Mouse (Mus musculus) lung, postnatal 36 days (tissue): ENCODE measurements at regions not wholly inside any gene's neighbourhood (a gene's known extent, or its start where the extent isn't known, plus 50 kb on each side); places are given as distances from the start of the nearest gene placed in this dataset.

Experiments used
- DNase-seq: peaks from one replicate; pipeline ENCODE4 v3.0.0; 2022; ENCODE audit warnings: mixed read lengths

GRCm38 (mm10) chr11:19356151-19356550 is 337.4 kb upstream of the Meis1 start:
- DNase-seq = no peak

GRCm38 (mm10) chr11:19369152-19369551 is 350.4 kb upstream of the Meis1 start:
- no peak for DNase-seq

DNA sequence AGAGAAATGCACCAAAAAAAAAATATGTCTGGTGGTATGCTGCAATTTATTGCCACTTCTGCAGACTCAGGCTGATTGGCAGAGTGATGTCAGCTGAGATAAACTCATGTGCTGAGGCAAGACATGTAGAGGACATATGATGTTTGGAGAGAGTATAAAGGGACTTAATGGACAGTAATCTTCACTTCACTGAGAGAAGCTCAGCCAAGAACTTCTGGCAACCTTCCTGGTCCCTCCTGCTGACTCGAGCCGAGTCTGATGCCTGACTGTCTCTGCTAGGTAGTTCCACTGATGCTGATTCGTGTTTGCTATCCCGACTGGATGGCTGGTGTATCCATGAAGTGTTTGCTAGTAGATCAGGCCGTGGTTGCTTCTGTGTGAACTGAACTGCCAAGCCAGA is 354.7 kb upstream of the Meis1 start:
- no peak for DNase-seq

GRCm38 (mm10) chr11:19380935-19381334 is 362.1 kb upstream of the Meis1 start:
- DNase-seq = no peak

DNA sequence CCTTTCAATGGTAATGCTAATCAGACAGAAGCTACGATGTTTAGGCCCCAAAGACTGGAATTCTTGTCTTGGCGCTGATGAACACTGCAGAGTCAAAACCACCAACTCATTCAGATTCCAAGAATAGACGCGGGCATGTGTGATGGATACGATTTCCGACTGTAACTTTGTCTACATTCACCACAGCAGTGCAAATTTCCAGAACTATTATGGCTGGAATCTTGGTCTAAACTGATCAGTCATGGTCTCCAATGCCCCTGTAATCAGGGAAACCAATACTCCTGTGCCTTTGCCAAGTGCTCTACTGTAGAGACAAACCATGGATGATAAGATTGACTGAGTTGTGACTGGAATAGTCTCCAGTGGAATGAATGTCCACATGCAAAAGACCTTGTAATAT is 370.4 kb upstream of the Meis1 start:
- DNase-seq = no peak

DNA sequence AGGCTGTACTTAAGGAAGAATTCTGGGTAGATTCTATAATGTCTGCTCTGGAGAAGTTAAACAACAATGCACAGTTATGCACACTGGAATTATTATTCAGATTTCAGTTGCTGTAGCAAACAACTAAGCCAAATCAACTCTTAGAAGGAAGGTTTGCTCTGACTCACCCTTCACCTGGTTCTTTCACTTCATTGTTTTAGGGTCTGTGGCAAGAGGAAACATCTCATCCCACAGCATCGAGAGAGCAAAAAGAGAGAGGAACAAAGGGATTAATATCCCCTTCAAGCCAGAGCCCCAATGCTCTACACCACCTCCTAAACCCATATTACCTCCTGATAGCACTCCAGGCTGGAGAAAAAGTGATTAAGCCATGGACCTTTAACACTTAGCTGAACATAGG is 373.4 kb upstream of the Meis1 start:
- no peak for DNase-seq

GRCm38 (mm10) chr11:19394372-19394771 is 375.6 kb upstream of the Meis1 start:
- no peak for DNase-seq

DNA sequence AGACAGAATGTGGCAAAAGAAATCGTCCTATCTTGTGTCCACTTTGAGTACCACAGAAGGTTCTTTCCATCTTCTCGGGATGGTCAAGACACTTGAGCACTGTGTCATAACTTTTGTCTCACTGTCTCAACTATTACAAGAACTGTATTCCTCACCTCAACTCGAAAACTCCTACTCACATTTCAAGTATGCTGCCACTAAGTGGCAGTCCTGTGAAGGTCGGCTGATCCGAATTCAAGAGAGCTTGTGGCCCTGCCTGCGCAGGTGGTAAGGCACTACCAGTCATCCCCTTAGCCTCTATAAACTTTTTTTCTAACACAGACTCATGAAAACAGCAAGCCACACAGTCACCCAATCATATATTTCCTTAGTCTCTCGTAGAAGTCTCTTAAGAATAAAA is 381.6 kb upstream of the Meis1 start:
- DNase-seq = no peak

- no peak for DNase-seq
Measured at GRCm38 (mm10) chr11:19420143-19420542, 401.4 kb upstream of the Meis1 start.

GRCm38 (mm10) chr11:19423268-19423667 is 404.5 kb upstream of the Meis1 start:
- DNase-seq = peak; percentile 2

DNA sequence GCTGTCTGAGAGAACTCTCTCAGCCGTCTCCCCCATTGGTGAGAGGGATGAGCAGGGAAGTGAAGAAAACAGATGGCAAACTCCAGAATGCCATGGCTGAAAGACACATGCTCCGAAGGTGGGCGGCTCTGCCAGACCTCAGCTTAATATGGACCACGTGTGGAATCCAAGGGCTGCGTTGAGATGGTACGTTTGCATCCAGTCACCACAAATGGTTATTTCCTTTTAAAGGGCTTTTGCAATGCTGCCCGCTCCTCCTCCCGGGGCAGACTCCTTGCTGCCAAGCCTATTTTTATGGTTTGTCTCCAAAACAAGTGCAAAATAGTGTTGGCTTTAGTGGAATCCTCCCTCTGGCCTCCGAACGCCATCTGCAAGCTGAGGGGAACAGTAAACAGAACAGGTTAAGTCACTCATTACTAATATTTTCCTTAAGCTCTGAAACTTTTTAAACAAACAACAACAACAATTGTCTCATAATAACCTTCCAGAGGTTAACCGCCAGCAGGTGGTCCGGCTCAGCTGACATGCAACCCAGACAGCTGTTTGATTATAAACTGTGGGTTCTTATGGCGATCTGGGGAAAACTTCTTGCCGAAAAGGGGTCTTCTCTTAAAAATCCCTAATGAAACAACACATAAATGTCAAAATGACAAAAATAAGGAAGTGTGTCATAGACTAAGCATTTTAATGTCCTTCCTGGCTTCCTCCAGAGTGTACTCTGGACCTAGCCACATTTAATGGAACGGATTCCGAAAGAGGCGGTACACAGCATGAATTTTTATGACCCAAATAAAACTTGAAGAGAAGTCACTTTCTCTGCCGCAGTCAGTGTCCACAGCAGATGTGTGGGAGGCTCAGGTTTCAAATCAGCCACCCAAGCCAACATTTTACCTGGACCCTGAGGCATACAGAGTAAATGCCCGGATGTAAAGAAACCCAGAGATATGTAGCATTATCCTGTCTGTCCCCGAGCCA is 405.3 kb upstream of the Meis1 start:
- peak; percentile 44 for DNase-seq

GRCm38 (mm10) chr11:19427559-19427958 is 408.8 kb upstream of the Meis1 start:
- DNase-seq = no peak

DNA sequence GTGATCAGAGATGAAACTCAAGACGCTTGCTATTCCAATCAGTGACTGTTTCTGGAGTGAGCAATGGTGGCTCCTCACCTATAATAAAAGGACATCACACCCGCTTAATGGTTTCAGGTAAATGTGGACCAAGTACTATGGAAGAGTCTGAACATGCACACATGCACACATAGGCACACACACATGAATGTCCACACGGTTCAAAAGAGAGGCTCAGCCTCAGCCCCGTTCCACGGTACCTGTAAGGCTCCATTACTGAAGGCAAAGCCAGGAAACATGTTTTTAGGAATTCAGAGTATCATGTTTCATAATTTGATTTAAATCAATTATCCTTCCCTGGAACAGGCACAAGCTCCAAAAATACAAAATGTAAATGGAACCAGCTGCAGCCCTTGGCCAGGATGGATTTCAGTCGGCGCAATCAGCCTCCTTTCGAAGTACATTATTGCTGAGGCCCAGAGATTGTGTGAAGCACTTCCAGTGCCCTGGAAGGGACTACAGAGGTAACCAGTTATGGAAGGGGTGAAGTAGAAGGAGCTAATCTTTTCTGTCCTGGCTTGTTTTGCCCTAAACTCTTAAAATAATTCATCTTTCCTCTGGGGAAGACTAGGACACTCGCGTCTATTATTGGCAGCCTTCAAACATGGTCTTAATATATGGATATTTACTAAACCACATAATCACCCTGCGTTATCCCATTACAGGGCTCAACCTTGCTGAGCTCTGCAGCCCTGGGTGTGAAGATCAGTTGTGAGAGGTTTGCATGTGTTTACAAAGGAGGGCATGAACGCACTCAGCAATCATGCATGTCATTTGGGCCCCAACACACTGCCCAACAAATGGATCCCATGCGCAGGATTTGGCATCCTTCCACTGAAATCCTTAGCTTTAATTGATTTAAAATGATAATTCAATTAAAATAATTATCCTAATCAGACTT is 415.2 kb upstream of the Meis1 start:
- no peak for DNase-seq

GRCm38 (mm10) chr11:19438385-19438784 is 419.6 kb upstream of the Meis1 start:
- no peak for DNase-seq

- DNase-seq = no peak
Measured at GRCm38 (mm10) chr11:19441936-19442335, 423.2 kb upstream of the Meis1 start.

DNA sequence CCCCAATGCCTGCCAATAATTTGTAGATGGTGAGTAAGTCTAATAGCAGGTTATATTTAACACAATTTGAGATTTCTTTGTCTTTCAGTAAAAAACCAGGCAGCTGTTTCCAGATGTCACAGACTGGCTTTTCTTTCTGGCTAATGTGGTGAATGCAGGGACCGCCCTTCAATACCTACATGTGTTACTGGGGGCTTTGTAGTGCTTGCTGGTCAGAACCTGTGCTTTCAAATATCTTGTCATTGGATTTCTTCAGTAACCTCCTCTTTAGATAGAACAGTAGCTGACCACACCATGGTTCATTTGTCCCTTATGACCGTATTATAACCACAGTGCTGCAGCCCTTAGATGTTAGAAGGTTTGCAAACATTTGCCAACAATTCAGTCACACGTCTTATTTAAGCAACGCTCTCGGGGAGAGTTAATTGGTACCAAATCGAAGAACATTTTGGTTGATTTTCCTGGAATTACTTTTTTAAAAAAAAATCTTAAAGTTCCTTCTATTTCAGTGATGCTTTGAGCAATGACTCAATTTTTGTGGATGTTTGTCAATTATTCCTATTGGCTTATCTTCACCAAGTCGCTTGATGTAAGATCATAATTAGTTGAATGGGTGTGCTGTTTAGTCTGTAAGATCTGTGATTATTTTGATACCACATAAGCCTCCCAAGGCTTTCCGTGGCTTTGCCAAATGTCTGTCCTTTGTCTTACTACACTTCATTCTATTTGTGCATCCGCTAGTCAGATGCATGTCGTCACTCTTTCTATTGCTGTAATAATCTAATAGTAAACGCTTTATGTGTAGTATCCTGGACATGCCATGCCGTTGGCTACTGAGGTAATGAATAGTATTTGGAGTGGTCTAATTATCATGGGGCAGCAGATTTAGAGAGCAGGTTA is 436.9 kb upstream of the Meis1 start:
- DNase-seq = peak; percentile 37

- no peak for DNase-seq
Measured at GRCm38 (mm10) chr11:19456577-19456976, 437.8 kb upstream of the Meis1 start.

GRCm38 (mm10) chr11:19463730-19464358 is 445.1 kb upstream of the Meis1 start:
- DNase-seq = no peak

- DNase-seq = no peak
Measured at GRCm38 (mm10) chr11:19468373-19468772, 449.6 kb upstream of the Meis1 start.

DNA sequence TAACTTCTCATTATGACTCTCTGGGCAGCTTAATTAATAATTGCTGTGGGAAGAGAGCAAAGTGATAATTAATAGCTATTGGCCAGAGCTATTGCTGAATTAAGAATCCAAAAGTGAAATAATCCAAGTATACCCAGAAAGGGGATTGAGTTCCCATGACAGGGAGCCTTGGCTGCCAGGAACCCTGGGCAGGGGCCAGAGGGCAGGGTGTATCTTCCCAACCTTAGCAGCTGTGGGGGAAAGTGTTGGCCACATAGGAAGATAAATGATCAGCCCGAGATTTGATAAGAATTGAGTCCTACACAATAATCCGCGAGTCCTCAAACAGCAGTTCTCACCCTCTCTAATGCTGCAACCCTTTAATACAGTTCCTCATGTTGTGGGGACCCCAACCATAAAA is 450.0 kb upstream of the Meis1 start:
- no peak for DNase-seq

DNA sequence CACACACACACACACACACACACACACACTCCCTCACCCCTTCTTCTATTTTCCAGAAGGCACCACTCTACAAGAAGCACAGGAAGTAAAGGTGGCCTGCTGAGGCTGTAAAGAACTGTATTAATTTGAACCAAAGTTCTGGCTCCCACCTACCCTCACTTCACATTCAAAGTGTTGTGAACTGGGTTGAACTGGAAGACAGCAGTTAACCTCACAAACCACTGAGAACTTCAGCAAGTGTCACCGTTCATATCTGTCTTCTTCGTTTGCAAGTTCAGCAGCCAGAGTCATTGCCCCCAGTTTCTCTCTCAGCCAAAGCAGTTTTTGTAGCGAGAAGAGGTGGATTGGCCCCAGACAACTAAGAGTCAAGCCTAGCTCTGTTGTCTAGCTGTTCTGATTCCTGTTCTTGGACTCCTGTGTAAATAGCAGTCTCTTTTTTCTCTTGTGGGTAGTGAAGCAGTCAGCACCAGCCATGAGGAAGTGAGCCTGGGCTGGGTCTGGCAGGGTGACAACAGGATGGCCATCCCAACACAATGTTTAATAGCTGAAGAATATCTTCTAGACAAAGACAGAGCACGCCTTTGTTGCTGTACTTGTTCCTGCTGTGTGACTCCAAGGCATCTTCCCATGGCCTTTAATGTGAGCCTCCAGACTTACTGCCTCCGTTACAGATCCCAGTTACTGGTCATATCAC is 452.0 kb upstream of the Meis1 start:
- peak; percentile 63 for DNase-seq
